Mouse (Mus musculus) limb, embryonic 13.5 days (tissue): ENCODE measurements around the gene Hcn2. TPM values are rescaled to one million over a fixed set of nuclear protein-coding genes. Genes with fewer than 3 reads are reported as not detected.
A peak's percentile ranks its signal among the peaks of the same experiment; 100 is the strongest.

ENCODE experiments used
- ATAC-seq: fragments of 200-750 bp; cut with Nextera tagmentation; 2 replicates; pipeline ENCODE4 v1.8.0; 2017; ENCODE audit warnings: low read depth, moderate number of reproducible peaks, moderate TSS enrichment; ENCODE audit not compliant: low FRiP score
- H3K27ac ChIP-seq: fragments of 300-500 bp; sonication (generic); 2 replicates; pipeline ENCODE4 v1.5.1; 2015; ENCODE audit warnings: inconsistent platforms, mild to moderate bottlenecking, moderate library complexity
- H3K27me3 ChIP-seq: fragments of 300-500 bp; sonication (generic); 2 replicates; pipeline ENCODE4 v1.6.1; 2015; ENCODE audit warnings: mild to moderate bottlenecking, inconsistent platforms
- H3K36me3 ChIP-seq: fragments of 300-500 bp; sonication (generic); 2 replicates; pipeline ENCODE4 v1.6.1; 2015; ENCODE audit warnings: inconsistent platforms, mild to moderate bottlenecking, moderate library complexity
- H3K4me1 ChIP-seq: fragments of 300-500 bp; sonication (generic); 2 replicates; pipeline ENCODE4 v1.6.1; 2015; ENCODE audit warnings: inconsistent platforms
- H3K4me2 ChIP-seq: fragments of 300-500 bp; sonication (generic); replicated peaks from 2 replicates; pipeline ENCODE4 v1.6.1; 2015; ENCODE audit warnings: inconsistent platforms, mild to moderate bottlenecking, moderate library complexity
- H3K4me3 ChIP-seq: fragments of 300-500 bp; sonication (generic); 2 replicates; pipeline ENCODE4 v1.5.1; 2015; ENCODE audit warnings: moderate library complexity, mild to moderate bottlenecking, inconsistent platforms
- H3K9ac ChIP-seq: fragments of 300-500 bp; sonication (generic); 2 replicates; pipeline ENCODE4 v1.6.1; 2015; ENCODE audit warnings: mild to moderate bottlenecking, inconsistent platforms
- H3K9me3 ChIP-seq: fragments of 300-500 bp; sonication (generic); 2 replicates; pipeline ENCODE4 v1.6.1; 2016; ENCODE audit warnings: inconsistent platforms
- WGBS: fragments of 180-500 bp; shearing (Covaris S2); methylation state at CpG from one replicate; pipeline ENCODE4 v1.1.7; 2015; 5-methylcytosine and 5-hydroxymethylcytosine counted together
- polyA plus RNA-seq: library from polyadenylated mRNA; unstranded; fragments of >200 nt; fragmentation: Nextera tagmentation; extraction: Ambion mirVana; gene quantifications from 2 replicates; pipeline ENCODE4 v1.2.1, GENCODE M21; 2015

Hcn2 gene
- polyA plus RNA-seq, 1 experiment from 2014 or later, result not detected

DNA sequence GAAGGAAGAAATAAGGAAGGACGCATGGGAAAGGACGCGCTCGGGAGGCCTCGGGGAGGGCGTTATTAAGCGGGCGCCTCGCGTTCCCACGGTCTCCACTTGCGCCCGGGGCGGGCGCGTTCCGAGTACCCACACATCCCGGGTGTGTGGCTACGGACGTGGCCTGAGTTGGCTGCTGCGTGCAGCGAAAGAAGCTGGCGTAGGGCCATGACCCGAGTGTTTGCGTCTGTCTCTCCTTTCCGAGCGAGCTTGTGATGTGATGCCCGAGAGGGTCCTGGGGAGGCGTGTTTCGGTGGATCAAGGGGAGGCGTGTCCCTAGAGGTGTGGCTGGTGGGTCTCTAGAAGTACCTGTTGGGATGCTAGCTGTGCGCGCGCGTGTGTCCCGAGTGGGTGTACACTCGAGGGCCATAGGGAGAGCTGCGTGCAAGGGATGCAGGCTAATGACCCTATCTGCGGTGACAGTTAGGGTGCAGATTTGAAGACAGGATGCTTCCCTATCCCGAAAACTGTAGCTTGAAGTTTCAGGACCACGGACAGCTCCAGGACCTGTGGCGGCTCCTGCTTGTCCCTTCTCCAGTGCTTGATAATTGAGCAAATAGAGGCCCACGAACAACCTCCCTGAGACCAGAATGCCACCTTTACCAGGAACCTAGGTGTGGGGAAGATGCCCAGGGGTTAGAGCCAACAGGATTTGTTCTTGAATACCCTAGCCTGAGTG lies 1.4 kb downstream of the Hcn2 start:
- Histone ChIP-seq H3K4me2 (peak overlapping the region; percentile 95), H3K36me3 (no peaks in the 10 kb centered on the region), H3K4me1 (peaks cover 19% of the 10 kb centered on the region), H3K4me3 (peak overlapping the region; percentile 60), H3K27me3 (peaks cover 78% of the 10 kb centered on the region), H3K9me3 (no peaks in the 10 kb centered on the region), H3K27ac (no peak overlapping the region), H3K9ac (no peak overlapping the region)
- no peak for ATAC-seq
- 6% methylated on average over 43 of the region's 43 CpGs for WGBS

DNA sequence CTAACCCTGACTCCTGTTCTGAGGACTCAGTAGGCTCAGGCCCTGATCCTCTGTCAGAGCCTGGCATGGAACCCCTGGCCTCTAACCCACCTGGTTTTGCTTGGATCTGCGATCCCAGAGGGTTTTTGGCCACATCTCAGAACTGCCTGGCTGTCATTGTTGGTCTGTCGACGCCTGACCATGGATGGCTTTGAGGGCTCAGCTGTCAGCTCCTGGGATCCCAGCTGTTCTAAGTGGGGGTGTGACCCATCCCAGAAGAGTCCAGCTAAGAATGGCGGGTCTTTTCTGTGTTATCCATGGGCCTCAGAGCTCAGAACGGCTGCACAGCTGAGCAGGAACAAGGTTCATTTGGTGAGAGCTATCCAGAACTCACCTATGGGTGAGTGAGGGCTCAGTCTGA lies 4.7 kb downstream of the Hcn2 start:
- Histone ChIP-seq H3K27me3 (peaks cover 46% of the 10 kb centered on the region), H3K9ac (0 out of 2 replicates have a peak overlapping the region, but pooled peaks have one; percentile 4), H3K9me3 (no peaks in the 10 kb centered on the region), H3K36me3 (no peaks in the 10 kb centered on the region), H3K4me2 (no peak overlapping the region), H3K27ac (no peak overlapping the region), H3K4me1 (peaks cover 18% of the 10 kb centered on the region), H3K4me3 (no peak overlapping the region)
- ATAC-seq, result no peak
- WGBS, result 69% methylated on average over 5 of the region's 5 CpGs

DNA sequence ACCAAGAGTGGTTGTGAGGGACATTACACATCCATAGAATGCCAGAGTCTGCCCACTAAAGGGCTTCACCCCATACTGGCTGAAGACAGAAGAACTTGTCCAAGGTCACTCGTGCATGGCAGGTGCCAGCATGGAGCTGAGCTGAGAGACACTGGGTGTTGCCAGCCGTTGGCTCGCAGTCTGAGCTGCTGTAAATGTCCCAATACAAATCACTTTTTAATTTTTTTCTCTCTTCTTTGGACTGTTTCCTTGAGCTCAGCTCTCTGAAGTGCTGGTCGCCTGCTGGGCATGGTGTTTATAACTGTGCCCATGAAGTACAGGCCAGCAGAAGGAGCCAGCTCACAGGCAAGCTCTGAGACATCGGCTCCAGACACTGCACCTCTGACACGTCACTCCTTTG lies 6.6 kb downstream of the Hcn2 start:
- H3K4me3 ChIP-seq, result no peak overlapping the region
- peaks cover 26% of the 10 kb centered on the region for H3K27me3 ChIP-seq
- no peaks in the 10 kb centered on the region for H3K4me1 ChIP-seq
- no peak overlapping the region for H3K27ac ChIP-seq
- WGBS, result 73% methylated on average over 6 of the region's 6 CpGs
- ATAC-seq, result no peak
- H3K36me3 ChIP-seq, result no peaks in the 10 kb centered on the region
- no peaks in the 10 kb centered on the region for H3K9me3 ChIP-seq
- H3K4me2 ChIP-seq, result no peak overlapping the region
- no peak overlapping the region for H3K9ac ChIP-seq

DNA sequence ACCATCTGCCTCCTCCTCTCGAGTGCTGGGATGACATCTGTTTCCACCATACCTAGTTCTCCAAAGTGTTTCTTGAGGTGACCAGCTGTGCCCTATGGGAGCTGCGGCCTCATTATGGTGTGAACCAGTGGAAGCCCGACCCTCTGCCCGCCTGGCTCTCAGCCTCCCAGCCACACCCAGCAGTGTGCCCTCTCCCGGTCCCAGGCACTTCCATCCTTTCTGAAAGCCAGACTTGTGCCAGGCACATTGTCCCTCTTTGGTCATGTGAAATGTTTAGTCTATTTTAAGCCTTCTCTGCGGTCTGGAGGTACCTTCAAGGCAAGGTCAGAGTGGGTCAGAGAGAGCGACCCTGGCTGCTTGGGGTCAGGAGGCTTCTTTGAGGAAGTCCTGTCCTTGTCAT lies 7.3 kb downstream of the Hcn2 start:
- no peak overlapping the region for H3K4me3 ChIP-seq
- no peak overlapping the region for H3K4me2 ChIP-seq
- no peak for ATAC-seq
- H3K4me1 ChIP-seq, result no peaks in the 10 kb centered on the region
- peaks cover 20% of the 10 kb centered on the region for H3K27me3 ChIP-seq
- H3K9me3 ChIP-seq, result no peaks in the 10 kb centered on the region
- no peak overlapping the region for H3K9ac ChIP-seq
- 78% methylated on average over 7 of the region's 7 CpGs for WGBS
- no peak overlapping the region for H3K27ac ChIP-seq
- H3K36me3 ChIP-seq, result no peaks in the 10 kb centered on the region

DNA sequence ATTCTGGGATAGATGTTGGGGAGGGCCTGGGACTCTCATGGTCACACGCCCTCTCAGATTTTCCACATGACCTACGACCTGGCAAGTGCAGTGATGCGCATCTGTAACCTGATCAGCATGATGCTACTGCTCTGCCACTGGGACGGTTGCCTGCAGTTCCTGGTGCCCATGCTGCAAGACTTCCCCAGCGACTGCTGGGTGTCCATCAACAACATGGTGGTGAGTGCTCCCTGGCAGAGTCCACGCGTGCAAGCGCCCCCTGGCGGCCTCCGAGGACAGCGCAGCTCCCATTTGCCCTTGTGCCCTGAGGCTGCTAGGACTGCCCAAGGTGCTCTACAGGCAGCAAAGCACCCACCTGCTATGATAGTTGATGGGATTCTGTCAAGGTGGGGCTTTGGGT lies 9.7 kb downstream of the Hcn2 start:
- no peaks in the 10 kb centered on the region for H3K36me3 ChIP-seq
- H3K9ac ChIP-seq, result no peak overlapping the region
- no peak for ATAC-seq
- H3K27ac ChIP-seq, result no peak overlapping the region
- no peak overlapping the region for H3K4me2 ChIP-seq
- H3K9me3 ChIP-seq, result no peaks in the 10 kb centered on the region
- no peaks in the 10 kb centered on the region for H3K4me1 ChIP-seq
- WGBS, result 34% methylated on average over 11 of the region's 11 CpGs
- H3K4me3 ChIP-seq, result no peak overlapping the region
- no peaks in the 10 kb centered on the region for H3K27me3 ChIP-seq

DNA sequence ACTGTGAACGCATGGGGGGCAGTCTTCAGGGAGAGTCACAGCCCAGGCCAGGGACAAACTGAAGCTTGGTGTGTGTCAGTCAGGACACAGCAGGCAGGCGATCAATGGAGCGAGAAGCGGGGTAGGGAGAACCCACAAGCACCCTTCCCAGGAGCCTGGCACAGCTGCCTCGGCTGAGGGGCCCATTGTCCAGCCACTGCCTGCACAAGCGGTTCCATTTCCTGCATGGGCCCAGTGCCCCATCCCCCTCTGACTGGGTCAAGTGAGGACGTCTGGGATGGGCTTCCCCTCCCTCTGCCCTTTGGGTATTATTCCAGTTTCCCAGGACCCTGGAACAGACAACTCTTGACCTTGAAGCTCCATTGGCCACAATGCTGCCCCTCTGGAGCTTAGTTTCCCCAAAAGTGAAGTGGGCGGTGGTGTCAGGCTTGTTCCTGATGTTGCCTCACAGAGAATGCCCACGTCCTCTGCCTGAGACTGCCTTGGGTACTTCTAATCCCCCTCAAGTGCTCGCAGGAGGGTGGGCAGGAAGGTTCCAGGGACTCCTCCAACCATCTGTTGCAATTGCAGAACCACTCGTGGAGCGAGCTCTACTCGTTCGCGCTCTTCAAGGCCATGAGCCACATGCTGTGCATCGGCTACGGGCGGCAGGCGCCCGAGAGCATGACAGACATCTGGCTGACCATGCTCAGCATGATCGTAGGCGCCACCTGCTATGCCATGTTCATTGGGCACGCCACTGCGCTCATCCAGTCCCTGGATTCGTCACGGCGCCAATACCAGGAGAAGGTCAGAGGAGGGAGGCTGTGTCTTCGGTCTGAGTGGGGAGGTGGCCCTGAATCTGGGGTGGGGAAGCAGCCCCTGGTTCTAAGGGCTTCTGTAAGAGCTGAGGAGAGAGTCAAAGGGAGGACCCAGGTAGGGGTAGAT lies 12.2 kb downstream of the Hcn2 start:
- ATAC-seq, result no peak
- Histone ChIP-seq H3K9ac (no peak overlapping the region), H3K4me3 (no peak overlapping the region), H3K4me1 (no peaks in the 10 kb centered on the region), H3K36me3 (peaks cover 11% of the 10 kb centered on the region), H3K9me3 (0 out of 2 replicates have a peak, but pooled peaks cover 4% of the 10 kb centered on the region), H3K27me3 (no peaks in the 10 kb centered on the region), H3K27ac (no peak overlapping the region), H3K4me2 (no peak overlapping the region)
- 74% methylated on average over 28 of the region's 28 CpGs for WGBS

DNA sequence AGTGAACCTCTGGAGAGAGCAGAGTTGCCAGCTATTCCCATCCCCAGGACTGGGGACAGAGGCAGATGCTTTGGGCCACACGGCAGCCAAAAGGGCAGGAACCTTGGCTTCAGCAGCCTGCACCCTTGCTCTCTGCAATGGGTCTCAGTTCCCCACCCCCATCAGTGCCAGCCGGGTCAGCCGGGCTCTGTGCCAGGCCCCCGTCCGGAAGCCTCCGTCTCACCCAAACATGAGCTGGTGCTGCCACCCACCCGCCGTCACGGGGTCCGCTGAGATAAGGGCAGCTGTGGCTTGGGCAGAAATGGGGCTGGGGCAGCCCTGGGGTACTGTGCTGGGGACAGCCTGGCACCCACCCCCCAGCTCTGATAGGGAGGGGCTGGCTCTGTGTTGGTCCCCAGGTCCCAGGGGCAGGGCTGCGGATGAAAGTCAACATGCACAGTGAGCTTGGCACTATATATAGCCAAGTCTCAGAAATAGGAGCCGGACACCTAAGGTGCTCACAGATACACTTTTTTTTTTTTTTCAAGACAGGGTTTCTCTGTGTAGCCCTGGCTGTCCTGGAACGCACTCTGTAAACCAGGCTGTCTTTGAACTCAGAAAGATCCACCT lies 13.0 kb downstream of the Hcn2 start:
- 0 out of 2 replicates have a peak, but pooled peaks cover 4% of the 10 kb centered on the region for H3K9me3 ChIP-seq
- H3K36me3 ChIP-seq, result peaks cover 20% of the 10 kb centered on the region
- H3K4me1 ChIP-seq, result no peaks in the 10 kb centered on the region
- no peak overlapping the region for H3K27ac ChIP-seq
- no peak overlapping the region for H3K9ac ChIP-seq
- no peak overlapping the region for H3K4me3 ChIP-seq
- ATAC-seq, result no peak
- H3K4me2 ChIP-seq, result no peak overlapping the region
- no peaks in the 10 kb centered on the region for H3K27me3 ChIP-seq
- WGBS, result 87% methylated on average over 13 of the region's 13 CpGs

DNA sequence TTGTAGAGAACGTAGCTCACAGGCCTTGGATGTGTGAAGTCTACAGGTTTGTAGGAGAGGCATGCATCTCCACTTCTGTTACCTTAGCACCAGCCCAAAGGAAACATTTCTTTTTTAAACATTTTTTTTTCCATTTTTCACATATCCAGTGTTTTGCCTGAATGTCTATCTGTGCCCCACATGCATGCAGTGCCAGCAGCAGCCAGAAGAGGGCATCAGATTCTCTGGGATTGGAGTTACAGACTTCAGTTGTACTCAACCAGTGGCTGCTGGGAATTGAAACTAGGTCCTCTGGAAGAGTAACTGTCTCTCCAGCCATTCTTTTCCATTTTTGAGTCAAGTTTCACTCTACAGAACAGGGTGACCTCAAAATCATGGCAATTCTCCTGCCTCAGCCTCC lies 16.1 kb downstream of the Hcn2 start:
- no peak overlapping the region for H3K27ac ChIP-seq
- no peak for ATAC-seq
- H3K36me3 ChIP-seq, result peaks cover 50% of the 10 kb centered on the region
- H3K4me3 ChIP-seq, result no peak overlapping the region
- H3K4me2 ChIP-seq, result no peak overlapping the region
- peaks cover 25% of the 10 kb centered on the region for H3K27me3 ChIP-seq
- H3K4me1 ChIP-seq, result no peaks in the 10 kb centered on the region
- H3K9ac ChIP-seq, result no peak overlapping the region
- H3K9me3 ChIP-seq, result peaks cover 32% of the 10 kb centered on the region
- WGBS, result 100% methylated on average over 1 of the region's 1 CpGs

DNA sequence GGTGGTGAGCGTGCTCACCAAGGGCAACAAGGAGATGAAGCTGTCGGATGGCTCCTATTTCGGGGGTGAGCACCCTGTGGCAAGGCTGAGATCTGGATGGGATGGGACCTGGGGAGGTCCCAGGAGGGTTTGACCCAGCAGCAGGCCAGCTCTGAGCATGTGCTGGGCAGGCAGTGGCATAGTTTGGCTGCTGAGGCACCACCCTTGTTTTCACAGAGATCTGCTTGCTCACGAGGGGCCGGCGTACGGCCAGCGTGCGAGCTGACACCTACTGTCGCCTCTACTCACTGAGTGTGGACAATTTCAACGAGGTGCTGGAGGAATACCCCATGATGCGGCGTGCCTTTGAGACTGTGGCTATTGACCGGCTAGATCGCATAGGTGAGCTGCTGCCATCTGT lies 17.4 kb downstream of the Hcn2 start:
- H3K4me3 ChIP-seq, result no peak overlapping the region
- no peak for ATAC-seq
- H3K4me1 ChIP-seq, result no peaks in the 10 kb centered on the region
- 93% methylated on average over 15 of the region's 15 CpGs for WGBS
- no peak overlapping the region for H3K27ac ChIP-seq
- H3K27me3 ChIP-seq, result peaks cover 25% of the 10 kb centered on the region
- no peak overlapping the region for H3K9ac ChIP-seq
- H3K4me2 ChIP-seq, result no peak overlapping the region
- H3K9me3 ChIP-seq, result peaks cover 46% of the 10 kb centered on the region
- H3K36me3 ChIP-seq, result peaks cover 64% of the 10 kb centered on the region

DNA sequence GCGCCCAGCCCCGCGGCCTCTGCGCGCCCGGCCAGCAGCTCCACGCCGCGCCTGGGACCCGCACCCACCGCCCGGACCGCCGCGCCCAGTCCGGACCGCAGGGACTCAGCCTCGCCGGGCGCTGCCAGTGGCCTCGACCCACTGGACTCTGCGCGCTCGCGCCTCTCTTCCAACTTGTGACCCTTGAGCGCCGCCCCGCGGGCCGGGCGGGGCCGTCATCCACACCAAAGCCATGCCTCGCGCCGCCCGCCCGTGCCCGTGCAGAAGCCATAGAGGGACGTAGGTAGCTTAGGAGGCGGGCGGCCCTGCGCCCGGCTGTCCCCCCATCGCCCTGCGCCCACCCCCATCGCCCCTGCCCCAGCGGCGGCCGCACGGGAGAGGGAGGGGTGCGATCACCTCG lies 18.9 kb downstream of the Hcn2 start:
- no peak for ATAC-seq
- Histone ChIP-seq H3K4me3 (no peak overlapping the region), H3K9me3 (peaks cover 61% of the 10 kb centered on the region), H3K27ac (no peak overlapping the region), H3K27me3 (peaks cover 25% of the 10 kb centered on the region), H3K9ac (no peak overlapping the region), H3K4me2 (peak overlapping the region; percentile 23), H3K36me3 (peaks cover 79% of the 10 kb centered on the region), H3K4me1 (no peaks in the 10 kb centered on the region)
- WGBS, result 25% methylated on average over 43 of the region's 52 CpGs

DNA sequence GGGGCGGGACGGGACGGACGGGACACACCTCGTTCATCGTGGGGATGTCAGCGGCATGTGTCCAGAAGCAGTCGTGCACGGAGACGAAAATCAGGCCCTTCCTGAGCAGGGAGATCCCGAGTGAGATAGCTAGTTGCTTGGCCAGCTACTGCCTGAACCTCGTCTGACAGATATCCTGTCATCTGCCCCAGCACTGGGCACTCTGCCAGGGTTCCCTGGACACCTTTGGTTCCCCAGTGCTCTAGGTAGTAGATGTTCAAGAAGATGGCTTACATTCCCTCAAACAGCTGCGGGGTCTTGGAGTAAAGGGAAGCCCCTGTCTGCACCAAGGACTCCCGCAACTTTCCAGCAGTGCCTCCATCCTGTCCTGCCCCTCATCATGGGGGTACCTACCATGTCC lies 20.3 kb downstream of the Hcn2 start:
- ATAC-seq, result no peak
- 91% methylated on average over 11 of the region's 14 CpGs for WGBS
- Histone ChIP-seq H3K27ac (no peak overlapping the region), H3K9ac (no peak overlapping the region), H3K4me1 (no peaks in the 10 kb centered on the region), H3K4me2 (no peak overlapping the region), H3K27me3 (peaks cover 25% of the 10 kb centered on the region), H3K9me3 (peaks cover 73% of the 10 kb centered on the region), H3K4me3 (no peak overlapping the region), H3K36me3 (peaks cover 91% of the 10 kb centered on the region)

DNA sequence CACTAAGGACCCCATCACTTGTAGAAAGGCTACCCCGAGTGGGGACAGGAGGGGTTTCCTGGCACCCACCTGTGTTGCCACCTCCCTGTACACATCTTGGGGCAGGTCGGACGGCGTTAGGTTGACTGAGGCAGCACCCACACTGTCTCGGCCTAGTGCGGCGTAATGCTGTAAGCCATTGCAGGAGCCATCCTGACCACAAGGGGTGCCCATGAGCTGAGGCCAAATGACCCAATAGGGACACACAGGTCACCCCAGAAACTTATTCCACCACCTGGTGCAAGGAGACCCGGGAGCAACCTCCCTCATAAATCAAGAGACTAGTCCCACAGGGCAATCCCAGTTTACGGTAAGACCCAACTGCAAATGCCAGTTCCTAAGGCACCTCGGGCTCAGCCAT lies 21.8 kb downstream of the Hcn2 start:
- peaks cover 69% of the 10 kb centered on the region for H3K9me3 ChIP-seq
- WGBS, result 94% methylated on average over 10 of the region's 10 CpGs
- no peak overlapping the region for H3K4me2 ChIP-seq
- H3K36me3 ChIP-seq, result peaks cover 98% of the 10 kb centered on the region
- no peak overlapping the region for H3K9ac ChIP-seq
- no peak for ATAC-seq
- H3K27me3 ChIP-seq, result peaks cover 25% of the 10 kb centered on the region
- H3K27ac ChIP-seq, result no peak overlapping the region
- H3K4me1 ChIP-seq, result no peaks in the 10 kb centered on the region
- no peak overlapping the region for H3K4me3 ChIP-seq
